Mouse (Mus musculus) midbrain, embryonic 10.5 days (tissue): ENCODE data around the gene Vrk3. TPM values are rescaled to one million over a fixed set of nuclear protein-coding genes. Genes with fewer than 3 reads are reported as not detected.
"Not testable (repeated sequence)": the region's sequence is repeated elsewhere in the genome, so short reads cannot be mapped to it uniquely, and the experiment has no call there.

Experiments used
- DNase-seq: peaks from one replicate; pipeline ENCODE4 v3.0.0-alpha.2; 2017; ENCODE audit warnings: low spot score
- H3K27ac ChIP-seq: fragments of 300-500 bp; sonication (generic); replicated peaks from 2 replicates; pipeline ENCODE4 v1.5.1; 2016; ENCODE audit warnings: mild to moderate bottlenecking
- H3K27me3 ChIP-seq: fragments of 300-500 bp; sonication (generic); 2 replicates; pipeline ENCODE4 v1.6.1; 2016; ENCODE audit warnings: low read depth, mild to moderate bottlenecking; ENCODE audit not compliant: poor library complexity, severe bottlenecking
- H3K36me3 ChIP-seq: fragments of 300-500 bp; sonication (generic); 2 replicates; pipeline ENCODE4 v1.6.1; 2016; ENCODE audit warnings: mild to moderate bottlenecking, moderate library complexity
- H3K4me1 ChIP-seq: fragments of 300-500 bp; sonication (generic); 2 replicates; pipeline ENCODE4 v1.6.1; 2016
- H3K4me3 ChIP-seq: fragments of 300-500 bp; sonication (generic); 2 replicates; pipeline ENCODE4 v1.5.1; 2016; ENCODE audit warnings: mild to moderate bottlenecking, moderate library complexity
- H3K9me3 ChIP-seq: fragments of 300-500 bp; sonication (generic); replicated peaks from 2 replicates; pipeline ENCODE4 v1.6.1; 2016; ENCODE audit warnings: mild to moderate bottlenecking
- WGBS: fragments of 180-500 bp; shearing (Covaris S2); methylation state at CpG from one replicate; pipeline ENCODE4 v1.1.7; 2016; 5-methylcytosine and 5-hydroxymethylcytosine counted together
- polyA plus RNA-seq: library from polyadenylated mRNA; unstranded; fragments of >200 nt; fragmentation: Nextera tagmentation; extraction: Ambion mirVana; gene quantifications from 2 replicates; pipeline ENCODE4 v1.2.1, GENCODE M21; 2016

Vrk3 gene
- polyA plus RNA-seq, 1 experiment from 2014 or later, result 44.7 TPM

DNA sequence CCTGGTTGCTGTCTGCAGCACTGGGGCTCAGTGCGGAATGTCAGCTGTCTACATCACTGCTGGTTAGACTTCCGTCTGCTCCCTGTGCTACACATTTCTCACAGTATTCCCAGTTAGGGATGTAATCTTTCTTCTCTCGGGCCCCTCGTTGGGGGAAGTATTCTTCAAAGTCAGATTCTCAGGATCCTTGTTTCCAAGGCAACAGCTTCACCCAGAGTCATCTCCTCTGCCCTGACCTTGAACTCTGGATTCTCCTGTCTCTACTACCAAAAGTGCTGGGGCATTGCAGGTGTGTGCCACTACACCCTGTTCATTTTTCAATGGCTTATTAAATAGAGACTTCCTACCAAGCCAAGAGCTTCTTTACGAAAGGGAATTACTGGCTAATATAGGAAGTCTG, 21.1 kb upstream of the Vrk3 start:
- no peak for DNase-seq
- WGBS, result 68% methylated on average over 5 of the region's 5 CpGs
- no peak overlapping the region for H3K4me3 ChIP-seq

GRCm38 (mm10) chr7:44728082-44728975, 19.9 kb upstream of the Vrk3 start:
- 90% methylated on average over 11 of the region's 11 CpGs for WGBS
- Histone ChIP-seq H3K27ac (no peak overlapping the region), H3K36me3 (peaks cover 14% of the 10 kb centered on the region), H3K4me3 (no peak overlapping the region), H3K9me3 (peaks cover 13% of the 10 kb centered on the region; the same call in 1 of the 2 replicates), H3K4me1 (peaks cover 4% of the 10 kb centered on the region; the same call in 1 of the 2 replicates), H3K27me3 (no peaks in the 10 kb centered on the region)
- DNase-seq, result no peak

More for the DNA sequence above, 21.1 kb upstream of the Vrk3 start:
- Histone ChIP-seq H3K9me3 (peaks cover 12% of the 10 kb centered on the region; the same call in 1 of the 2 replicates), H3K27me3 (no peaks in the 10 kb centered on the region), H3K27ac (no peak overlapping the region), H3K36me3 (peaks cover 2% of the 10 kb centered on the region), H3K4me1 (peaks cover 4% of the 10 kb centered on the region; the same call in 1 of the 2 replicates)

GRCm38 (mm10) chr7:44733723-44734122, 14.5 kb upstream of the Vrk3 start:
- H3K9me3 ChIP-seq, result peaks cover 3% of the 10 kb centered on the region; the same call in 1 of the 2 replicates
- peaks cover 50% of the 10 kb centered on the region for H3K36me3 ChIP-seq
- 89% methylated on average over 9 of the region's 9 CpGs for WGBS
- H3K27me3 ChIP-seq, result no peaks in the 10 kb centered on the region
- H3K4me3 ChIP-seq, result no peak overlapping the region
- H3K27ac ChIP-seq, result no peak overlapping the region
- no peak for DNase-seq
- no peaks in the 10 kb centered on the region for H3K4me1 ChIP-seq

- H3K4me3 ChIP-seq, result no peak overlapping the region
- H3K9me3 ChIP-seq, result no peaks in the 10 kb centered on the region
- 89% methylated on average over 8 of the region's 8 CpGs for WGBS
- no peaks in the 10 kb centered on the region for H3K27me3 ChIP-seq
- peaks cover 15% of the 10 kb centered on the region; the same call in 1 of the 2 replicates for H3K36me3 ChIP-seq
- no peak overlapping the region for H3K27ac ChIP-seq
- DNase-seq, result no peak
- H3K4me1 ChIP-seq, result peaks cover 19% of the 10 kb centered on the region
Measured at GRCm38 (mm10) chr7:44741361-44741760, 6.9 kb upstream of the Vrk3 start.

DNA sequence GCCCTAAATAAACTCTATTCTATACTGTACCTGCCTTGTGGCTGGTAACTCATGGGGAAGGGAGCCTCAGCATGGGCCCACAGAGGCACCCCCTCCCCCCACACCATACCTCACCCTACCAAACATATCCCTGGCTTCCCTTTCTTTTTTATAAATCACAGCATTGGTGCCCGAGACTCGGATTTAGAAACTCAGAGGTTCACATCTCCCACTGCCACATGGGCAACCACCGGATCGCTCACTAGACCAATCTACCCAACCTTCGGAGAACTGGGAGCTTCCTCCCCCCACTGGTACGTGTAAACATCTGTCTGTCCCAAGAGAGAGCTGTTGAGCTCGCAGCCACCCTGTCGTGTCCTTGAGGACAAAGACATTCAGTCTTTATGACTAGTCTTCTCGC, 3.9 kb upstream of the Vrk3 start:
- H3K27ac ChIP-seq, result peak overlapping the region; percentile 86
- peaks cover 37% of the 10 kb centered on the region for H3K4me1 ChIP-seq
- peak overlapping the region; percentile 59 for H3K4me3 ChIP-seq
- peak; percentile 16 for DNase-seq
- no peaks in the 10 kb centered on the region for H3K27me3 ChIP-seq
- 25% methylated on average over 9 of the region's 9 CpGs for WGBS
- no peaks in the 10 kb centered on the region for H3K36me3 ChIP-seq
- no peaks in the 10 kb centered on the region for H3K9me3 ChIP-seq

DNA sequence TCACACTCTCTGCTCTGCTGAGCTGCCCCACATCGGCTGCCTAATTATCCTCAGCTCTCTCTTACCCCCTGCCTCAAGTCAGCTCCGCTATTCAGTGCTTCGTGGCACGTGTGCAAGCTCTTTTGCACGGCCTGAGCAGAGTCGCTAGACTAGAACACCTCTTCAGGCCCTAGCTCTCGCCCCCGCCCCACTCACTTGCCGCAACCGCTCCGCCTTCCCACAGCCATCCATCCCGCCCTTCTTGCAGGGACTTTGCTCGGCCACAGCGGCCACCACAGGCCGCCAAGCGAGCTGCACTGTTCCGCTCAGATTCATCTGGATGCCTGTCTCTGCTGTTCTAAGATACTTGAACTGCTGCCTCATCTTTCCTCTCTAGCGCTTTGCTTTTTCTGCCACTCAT, 3.1 kb upstream of the Vrk3 start:
- peaks cover 42% of the 10 kb centered on the region for H3K4me1 ChIP-seq
- peak; percentile 85 for DNase-seq
- H3K27ac ChIP-seq, result peak overlapping the region; percentile 86
- H3K4me3 ChIP-seq, result peak overlapping the region; percentile 59
- no peaks in the 10 kb centered on the region for H3K27me3 ChIP-seq
- no peaks in the 10 kb centered on the region for H3K9me3 ChIP-seq
- H3K36me3 ChIP-seq, result no peaks in the 10 kb centered on the region
- under 1% methylated on average over 18 of the region's 18 CpGs for WGBS

DNA sequence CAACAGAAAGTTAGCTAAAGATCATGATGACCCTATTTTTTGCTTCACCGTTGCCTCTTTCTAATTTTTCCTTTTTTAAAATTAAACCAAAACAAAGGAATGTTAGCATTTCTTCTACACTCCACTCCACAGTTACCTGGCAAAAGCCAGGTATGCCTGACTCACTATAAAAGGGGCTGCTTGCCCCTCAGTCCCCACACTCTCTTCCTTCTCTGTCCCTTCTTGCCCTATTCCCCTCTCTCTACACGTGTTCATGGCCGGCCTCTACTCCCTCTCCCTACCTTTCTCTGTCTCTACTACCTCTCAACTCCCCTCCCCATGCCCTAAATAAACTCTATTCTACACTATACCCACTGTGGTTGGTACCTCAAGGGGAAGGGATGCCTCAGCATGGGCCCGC, 1.1 kb upstream of the Vrk3 start:
- Histone ChIP-seq H3K27me3 (no peaks in the 10 kb centered on the region), H3K36me3 (peaks cover 3% of the 10 kb centered on the region), H3K27ac (no peak overlapping the region), H3K4me1 (peaks cover 42% of the 10 kb centered on the region), H3K4me3 (peak overlapping the region; percentile 82), H3K9me3 (no peaks in the 10 kb centered on the region)
- 70% methylated on average over 4 of the region's 4 CpGs for WGBS
- DNase-seq, result no peak

DNA sequence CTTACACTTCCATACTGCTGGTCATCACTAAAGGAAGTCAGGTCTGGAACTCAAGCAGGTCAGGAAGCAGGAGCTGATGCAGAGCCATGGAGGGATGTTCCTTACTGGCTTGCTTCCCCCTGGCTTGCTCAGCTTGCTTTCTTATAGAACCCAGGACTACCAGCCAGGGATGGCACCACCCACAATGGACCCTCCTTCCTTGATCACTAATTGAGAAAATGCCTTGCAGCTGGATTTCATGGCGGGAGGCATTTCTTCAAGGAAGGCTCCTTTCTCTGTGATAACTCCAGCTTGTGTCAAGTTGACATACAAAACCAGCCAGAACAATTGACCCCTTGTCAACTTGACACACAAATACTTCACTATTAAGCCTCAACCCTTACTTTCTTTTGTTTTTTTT, 2.7 kb downstream of the Vrk3 start, which contains the start of gene Zfp473:
Zfp473 (minus strand) TSS at position 101 of the 400 bp plus-strand sequence.
- H3K9me3 ChIP-seq, H3K27me3 ChIP-seq, H3K4me3 ChIP-seq, DNase-seq, H3K27ac ChIP-seq: not testable (repeated sequence)
- 85% methylated on average over 1 of the region's 1 CpGs for WGBS
- H3K4me1 ChIP-seq, result peaks cover 23% of the 10 kb centered on the region
- peaks cover 41% of the 10 kb centered on the region for H3K36me3 ChIP-seq

DNA sequence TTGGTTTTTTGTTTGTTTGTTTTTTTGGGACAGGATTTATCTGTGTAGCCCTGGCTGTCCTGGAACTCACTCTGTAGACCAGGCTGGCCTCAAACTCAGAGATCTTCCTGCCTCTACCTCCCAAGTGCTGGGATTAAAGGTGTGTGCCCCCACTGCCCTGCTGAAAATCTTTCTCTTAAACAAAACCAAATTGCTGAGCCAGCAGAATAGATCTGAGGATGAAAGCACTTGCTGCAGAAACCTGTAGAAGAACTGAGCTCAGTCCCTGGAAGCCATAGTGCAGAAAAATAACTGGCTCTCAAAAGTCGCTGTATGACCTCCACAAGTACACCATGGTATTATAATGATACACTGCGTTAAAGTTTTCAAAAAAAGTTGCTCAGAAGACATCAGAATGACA, 9.0 kb downstream of the Vrk3 start:
- 90% methylated on average over 2 of the region's 2 CpGs for WGBS
- Histone ChIP-seq H3K9me3 (no peaks in the 10 kb centered on the region), H3K36me3 (peaks cover 98% of the 10 kb centered on the region), H3K4me3 (no peak overlapping the region), H3K27me3 (no peaks in the 10 kb centered on the region), H3K27ac (no peak overlapping the region), H3K4me1 (no peaks in the 10 kb centered on the region)
- DNase-seq, result no peak

GRCm38 (mm10) chr7:44760366-44760765, 12.2 kb downstream of the Vrk3 start:
- Histone ChIP-seq H3K9me3 (no peaks in the 10 kb centered on the region), H3K27ac (no peak overlapping the region), H3K4me1 (no peaks in the 10 kb centered on the region), H3K4me3 (no peak overlapping the region), H3K27me3 (no peaks in the 10 kb centered on the region), H3K36me3 (peaks cover 93% of the 10 kb centered on the region)
- DNase-seq, result no peak

DNA sequence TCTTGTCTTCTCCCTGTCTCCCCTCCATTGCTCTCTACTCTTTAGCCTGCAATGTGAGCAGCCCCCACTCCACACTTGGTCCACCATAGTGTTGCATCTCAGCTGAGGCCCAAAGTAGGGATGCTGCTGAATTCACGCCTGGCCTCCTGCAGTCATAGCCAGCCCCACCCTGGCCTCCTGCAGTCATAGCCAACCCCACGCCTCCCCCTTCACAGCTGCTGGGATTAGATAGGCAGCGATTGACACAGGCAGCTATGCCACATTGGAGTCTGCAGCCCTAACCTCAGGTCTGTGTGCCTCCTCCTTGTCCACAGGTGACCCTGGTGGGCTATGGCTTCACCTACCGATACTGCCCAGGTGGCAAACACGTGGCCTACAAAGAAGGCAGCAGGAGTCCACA, 19.9 kb downstream of the Vrk3 start:
- WGBS, result 81% methylated on average over 5 of the region's 5 CpGs

DNA sequence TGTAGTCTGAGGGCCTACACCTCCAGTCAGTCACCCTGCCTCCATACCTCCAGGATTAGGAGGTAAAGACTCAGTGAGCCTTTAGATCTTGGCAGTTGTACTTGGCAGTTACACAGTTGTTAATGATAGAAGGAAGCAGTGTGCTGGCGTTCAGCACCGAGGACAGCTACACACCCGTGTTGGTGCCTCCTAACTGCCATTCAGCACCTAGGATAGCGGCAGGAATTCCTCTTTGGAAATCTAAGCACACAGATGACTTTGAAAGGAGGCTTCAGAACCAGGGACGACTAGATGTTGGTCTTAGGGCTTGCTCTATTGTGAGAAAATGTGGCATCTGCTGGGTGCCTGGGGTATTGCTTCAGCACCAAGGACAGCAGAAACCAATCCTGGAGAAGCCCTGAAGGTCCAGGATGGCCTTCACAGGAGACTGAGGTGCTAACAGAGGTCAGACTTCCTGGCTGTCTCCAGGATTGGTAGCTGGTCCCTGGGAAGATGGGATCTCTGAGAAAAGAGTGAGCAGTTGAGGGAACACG, 21.9 kb downstream of the Vrk3 start:
- peaks cover 94% of the 10 kb centered on the region for H3K36me3 ChIP-seq
- WGBS, result 15% methylated on average over 6 of the region's 6 CpGs
- no peaks in the 10 kb centered on the region for H3K4me1 ChIP-seq
- H3K9me3 ChIP-seq, result no peaks in the 10 kb centered on the region
- H3K4me3 ChIP-seq, result no peak overlapping the region
- no peaks in the 10 kb centered on the region for H3K27me3 ChIP-seq
- DNase-seq, result peak; percentile 62
- no peak overlapping the region for H3K27ac ChIP-seq

More for the DNA sequence above, 19.9 kb downstream of the Vrk3 start:
- no peak overlapping the region for H3K4me3 ChIP-seq
- no peak overlapping the region for H3K27ac ChIP-seq
- no peak for DNase-seq
- H3K9me3 ChIP-seq, result no peaks in the 10 kb centered on the region
- H3K4me1 ChIP-seq, result no peaks in the 10 kb centered on the region
- H3K27me3 ChIP-seq, result no peaks in the 10 kb centered on the region
- peaks cover 93% of the 10 kb centered on the region for H3K36me3 ChIP-seq

GRCm38 (mm10) chr7:44772591-44773204, 24.5 kb downstream of the Vrk3 start:
- H3K27me3 ChIP-seq, result no peaks in the 10 kb centered on the region
- H3K27ac ChIP-seq, result no peak overlapping the region
- no peak overlapping the region for H3K4me3 ChIP-seq
- WGBS, result 88% methylated on average over 8 of the region's 8 CpGs
- no peak for DNase-seq
- H3K36me3 ChIP-seq, result peaks cover 91% of the 10 kb centered on the region
- no peaks in the 10 kb centered on the region for H3K4me1 ChIP-seq
- H3K9me3 ChIP-seq, result no peaks in the 10 kb centered on the region
